Mouse (Mus musculus) cerebellum, adult 2 months (tissue): ENCODE measurements around the gene Uggt1.

Experiments
- CTCF ChIP-seq: fragments of 200-500 bp; IDR thresholded peaks from 2 replicates; pipeline ENCODE4 v1.5.1; 2011; ENCODE audit warnings: low read depth, mild to moderate bottlenecking, control low read depth, low read length, moderate library complexity, borderline replicate concordance; ENCODE audit not compliant: insufficient read depth
- POLR2A ChIP-seq: fragments of 200-500 bp; IDR thresholded peaks from 2 replicates; pipeline ENCODE4 v1.6.1; 2011; ENCODE audit warnings: low read length, control low read depth, borderline replicate concordance; ENCODE audit not compliant: insufficient read depth

DNA sequence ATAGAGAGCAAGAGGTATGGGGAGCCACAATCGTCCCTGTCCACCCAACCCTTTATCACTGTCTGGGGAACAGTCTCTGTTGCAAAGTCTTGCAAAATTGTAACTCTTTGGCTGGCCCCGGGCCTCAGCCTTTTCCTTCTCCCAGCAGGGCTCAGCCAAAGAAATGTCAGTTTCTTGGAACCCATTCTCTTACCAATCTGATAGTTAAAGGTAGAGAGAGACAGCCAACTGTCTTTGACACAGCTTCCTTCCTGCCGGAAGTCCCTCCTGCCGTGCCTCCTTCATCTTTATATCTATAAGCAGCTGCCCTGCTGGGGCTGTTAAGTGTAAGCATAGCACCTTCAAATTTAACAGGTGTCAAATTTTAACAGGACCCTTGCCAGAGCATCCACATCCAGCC, 113.4 kb downstream of the Uggt1 start:
- no peak for TF ChIP-seq CTCF
- no peak for TF ChIP-seq POLR2A
